Mouse (Mus musculus) right cerebral cortex, adult 18-20 months (tissue): ENCODE measurements around the gene Caskin1.
A peak's percentile ranks its signal among the peaks of the same experiment; 100 is the strongest.

Experiments used
- DNase-seq: peaks from one replicate; pipeline ENCODE4 v3.0.0; 2022; ENCODE audit warnings: mixed read lengths

The Caskin1 gene

DNA sequence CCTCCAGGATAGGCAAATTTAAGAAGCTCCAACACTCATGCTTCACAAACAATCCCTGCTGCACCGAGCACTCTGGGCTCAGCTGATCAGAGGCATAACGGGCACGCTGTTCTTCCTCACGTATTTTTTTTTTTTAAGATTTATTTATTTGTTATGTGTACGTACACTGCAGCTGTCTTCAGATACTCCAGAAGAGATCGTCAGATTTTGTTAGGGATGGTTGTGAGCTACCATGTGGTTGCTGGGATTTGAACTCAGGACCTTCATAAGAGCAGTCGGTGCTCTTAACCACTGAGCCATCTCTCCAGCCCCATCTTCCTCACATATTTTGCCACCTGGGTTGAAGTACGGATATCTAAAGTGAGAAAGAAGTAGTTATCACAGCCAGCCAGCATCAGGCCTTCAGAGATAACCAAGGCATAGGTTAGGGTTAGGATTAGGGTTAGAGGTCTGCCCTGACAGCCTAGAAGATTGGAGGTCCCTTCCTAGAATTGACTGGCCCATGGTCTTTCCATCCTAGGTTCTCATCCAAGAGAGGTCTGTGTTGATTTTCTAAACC, 45.8 kb downstream of the Caskin1 start, which contains the start of gene Rab26:
Gene Rab26 (minus strand): TSS at position 51 of the 559 bp plus-strand sequence.
- no peak for DNase-seq

DNA sequence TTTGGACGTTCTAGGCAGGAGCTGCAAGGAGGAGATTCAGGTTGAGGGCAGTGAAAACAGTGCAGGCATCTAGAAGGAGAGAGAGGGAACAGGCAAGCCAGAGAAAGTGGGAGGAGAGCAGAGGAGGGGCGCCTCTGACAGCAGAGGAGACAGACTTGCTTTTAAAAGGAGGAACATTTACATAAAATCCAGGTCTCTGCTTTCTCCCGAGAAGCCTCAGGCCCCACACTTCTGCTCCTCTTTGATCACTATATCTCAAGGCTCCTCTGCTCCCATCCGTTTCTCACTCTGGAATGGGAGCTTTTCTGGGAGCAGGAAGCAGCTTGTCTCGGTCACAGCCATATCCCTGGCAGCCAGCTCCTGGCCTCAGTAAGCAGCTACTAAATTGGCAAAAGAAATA, 46.9 kb downstream of the Caskin1 start:
- peak; percentile 70 for DNase-seq

DNA sequence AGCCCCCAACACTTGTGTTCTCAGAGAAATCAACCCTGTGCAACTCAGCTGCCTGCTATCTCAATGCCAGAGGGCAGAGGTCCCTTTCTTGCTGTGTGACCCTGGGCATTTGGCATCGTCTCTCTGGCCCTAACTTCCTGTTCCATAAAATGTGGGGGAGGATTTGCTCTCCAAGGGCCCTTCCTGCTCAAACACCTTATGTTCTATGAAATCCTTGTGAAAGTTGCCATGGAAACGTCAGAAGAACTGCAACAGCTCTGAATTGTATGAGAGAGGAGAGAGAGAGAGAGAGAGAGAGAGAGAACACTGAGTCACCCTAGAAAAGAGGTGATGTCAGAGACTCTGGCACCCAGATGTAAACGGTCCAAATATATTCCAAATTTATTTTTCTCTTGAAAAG, 49.1 kb downstream of the Caskin1 start:
- no peak for DNase-seq

DNA sequence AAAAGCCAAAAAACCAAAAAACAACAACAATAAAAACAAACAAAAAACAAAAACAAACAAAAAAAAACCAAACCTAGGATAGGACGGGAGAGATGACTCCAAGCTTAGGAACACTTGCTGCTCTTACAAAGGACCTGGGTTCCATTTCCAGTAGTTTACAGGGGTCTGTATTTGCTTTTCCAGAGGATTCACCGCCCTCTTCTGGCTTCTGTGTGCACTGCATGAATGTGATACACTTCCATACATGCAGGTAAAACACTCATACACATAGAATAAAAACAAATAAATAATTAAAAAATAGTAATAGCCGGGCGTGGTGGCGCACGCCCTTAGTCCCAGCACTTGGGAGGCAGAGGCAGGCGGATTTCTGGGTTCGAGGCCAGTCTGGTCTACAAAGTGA, 50.5 kb downstream of the Caskin1 start:
- no peak for DNase-seq

DNA sequence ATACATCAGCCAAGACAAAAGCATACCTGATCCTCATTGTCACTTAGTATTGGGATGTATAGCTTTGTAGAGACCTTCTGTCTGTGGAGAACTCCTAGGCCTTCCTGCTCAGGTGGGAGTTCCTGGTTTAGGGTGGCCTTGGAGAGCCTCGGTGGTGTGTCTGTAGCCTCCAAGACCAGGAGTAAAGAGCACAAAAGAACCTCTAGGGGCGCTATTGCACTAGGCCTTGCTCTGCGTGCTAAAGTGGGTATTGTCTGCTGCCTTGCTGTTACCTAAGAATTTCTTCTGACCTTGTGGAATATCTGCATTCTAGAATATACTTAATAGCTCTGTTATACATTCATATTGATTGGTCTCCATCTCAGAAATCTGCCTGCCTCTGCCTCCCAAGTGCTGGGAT, 52.0 kb downstream of the Caskin1 start:
- no peak for DNase-seq

DNA sequence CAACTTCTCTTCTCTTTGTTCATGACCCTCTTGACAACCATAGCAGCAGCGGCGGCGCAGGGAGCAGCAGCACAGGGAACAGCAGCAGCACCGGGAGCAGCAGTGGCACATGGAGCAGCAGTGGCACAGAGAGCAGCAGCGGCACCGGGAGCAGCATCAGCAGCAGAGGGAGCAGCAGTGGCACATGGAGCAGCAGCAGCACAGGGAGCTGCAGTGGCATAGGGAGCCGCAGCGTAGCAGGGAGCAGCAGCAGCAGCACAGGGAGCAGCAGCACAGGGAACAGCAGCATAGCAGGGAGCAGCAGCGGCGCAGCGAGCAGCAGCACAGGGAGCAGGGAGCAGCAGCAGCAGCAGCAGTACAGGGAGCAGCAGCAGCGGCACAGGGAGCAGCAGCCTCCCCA, 56.2 kb downstream of the Caskin1 start:
- peak; percentile 48 for DNase-seq

DNA sequence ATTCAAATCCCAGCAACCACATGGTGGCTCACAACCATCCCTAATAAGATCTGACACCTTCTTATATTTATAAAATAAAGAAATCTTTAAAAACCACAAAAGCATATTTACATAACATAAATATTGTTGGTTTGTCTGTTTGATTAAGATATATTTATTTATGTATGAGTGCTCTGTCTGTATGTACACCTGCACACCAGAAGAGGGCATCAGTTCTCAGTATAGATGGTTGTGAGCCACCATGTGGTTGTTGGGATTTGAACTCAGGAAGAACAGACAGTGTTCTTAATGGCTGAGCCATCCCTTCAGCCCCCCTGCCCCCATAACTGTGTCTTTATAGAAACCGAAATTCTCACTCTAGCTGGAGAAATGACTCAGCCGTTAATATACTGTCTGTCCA, 56.8 kb downstream of the Caskin1 start:
- DNase-seq: no peak

DNA sequence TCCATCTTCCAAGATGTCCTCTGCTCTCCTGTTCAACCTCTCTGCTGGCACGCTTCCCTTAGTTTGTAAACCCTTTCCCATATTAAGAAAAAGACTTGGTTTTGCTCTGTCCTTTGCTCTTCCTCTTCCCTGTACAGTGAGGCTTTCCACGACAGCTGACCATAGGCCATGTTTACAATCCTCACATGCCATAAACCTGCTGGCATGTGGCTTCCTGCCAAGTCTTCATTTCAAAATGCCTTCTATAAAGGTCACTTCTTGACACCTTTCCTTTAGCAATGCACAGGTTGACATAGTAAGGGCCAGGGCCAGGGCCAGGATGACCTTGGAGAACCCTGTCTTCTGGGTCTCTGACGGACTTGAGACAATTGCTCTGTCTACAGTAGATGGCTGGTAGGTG, 57.8 kb downstream of the Caskin1 start:
- DNase-seq: no peak

DNA sequence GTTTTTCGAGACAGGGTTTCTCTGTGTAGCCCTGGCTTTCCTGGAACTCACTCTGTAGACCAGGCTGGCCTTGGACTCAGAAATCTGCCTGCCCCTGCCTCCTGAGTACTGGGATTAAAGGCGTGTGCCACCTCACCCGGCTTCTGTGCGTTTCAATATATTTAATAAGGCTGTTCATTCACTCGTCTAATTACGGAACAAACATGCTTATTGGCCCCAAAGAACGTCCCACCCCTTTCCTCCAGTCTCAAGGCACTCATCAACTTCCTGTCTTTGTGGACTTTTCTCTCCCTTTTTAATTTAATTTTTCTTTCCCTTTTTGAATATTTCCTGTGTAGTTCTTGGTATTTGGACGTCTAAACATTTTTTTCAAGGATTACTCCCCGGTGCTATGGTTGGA, 60.0 kb downstream of the Caskin1 start:
- no peak for DNase-seq

DNA sequence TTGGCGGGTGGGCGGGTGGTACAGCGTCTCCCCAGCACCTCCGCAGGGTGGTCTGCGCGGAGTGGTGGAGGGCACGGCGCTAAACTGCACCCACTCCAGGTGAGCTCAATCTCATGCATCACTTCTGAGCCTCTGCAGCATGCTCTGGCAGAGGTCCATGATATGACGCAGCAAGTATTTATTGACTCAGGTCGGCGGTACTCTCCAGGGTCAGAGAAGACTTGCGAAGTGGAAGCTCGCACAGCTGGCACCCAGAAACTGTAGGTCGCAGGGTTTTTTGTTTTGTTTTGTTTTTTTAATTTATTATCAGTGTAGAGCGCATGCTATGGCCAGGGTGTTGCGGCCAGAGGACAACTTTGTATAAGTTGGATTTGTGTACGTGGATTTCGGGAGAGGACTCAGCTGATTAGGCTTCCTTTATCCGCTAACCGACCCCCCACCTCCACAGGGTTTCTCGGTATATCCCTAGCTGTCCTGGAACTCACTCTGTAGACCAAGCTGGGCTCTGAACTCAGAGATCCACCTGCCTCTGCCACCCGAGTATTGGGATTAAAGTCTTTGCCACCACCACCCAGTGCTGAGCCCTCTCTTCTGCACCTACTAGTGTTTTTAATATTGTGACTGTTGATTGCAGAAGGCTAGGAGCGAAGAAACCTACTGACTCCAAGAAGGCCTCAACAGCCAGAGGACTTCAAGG, 60.7 kb downstream of the Caskin1 start:
- peak; percentile 55 for DNase-seq

DNA sequence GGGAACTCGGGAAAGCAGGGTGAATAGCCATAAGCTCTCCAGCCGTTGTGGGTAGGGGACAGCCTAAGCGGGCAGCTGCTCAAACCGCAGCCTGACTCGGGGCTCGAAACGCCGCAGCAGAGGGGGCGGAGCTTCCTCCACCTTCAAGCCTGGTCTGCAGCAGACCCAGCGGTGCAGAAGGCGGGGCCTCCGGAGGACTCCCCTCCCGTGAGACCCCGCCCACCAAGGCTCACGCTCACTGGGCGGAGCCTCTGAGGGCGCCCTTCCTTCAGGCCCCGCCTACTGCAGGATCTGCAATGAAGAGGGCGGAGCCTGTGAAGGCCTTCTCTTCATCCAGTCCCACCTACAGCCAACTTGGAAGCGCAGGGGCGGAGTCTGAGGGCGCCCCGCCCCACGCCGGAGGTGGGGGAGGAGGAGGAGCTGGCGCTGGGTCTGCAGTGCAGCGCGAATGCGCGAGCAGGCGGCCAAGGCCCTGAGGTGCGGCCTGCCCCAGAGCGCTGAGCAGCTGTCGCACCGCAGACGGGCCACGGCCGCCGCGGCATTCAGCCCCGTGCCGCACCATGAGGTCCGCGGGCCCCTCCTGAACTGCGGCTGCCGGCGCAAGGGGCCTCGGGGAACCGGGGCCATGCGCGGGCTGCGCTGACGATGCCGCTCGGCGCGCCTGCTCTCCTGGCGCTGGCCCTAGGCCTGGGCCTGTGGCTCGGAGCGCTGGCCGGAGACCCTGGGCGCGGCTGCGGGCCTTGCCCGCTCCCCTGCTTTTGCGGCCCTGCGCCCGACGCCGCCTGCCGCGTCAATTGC, 61.4 kb downstream of the Caskin1 start, which contains the start of gene Pkd1:
Gene Pkd1 (plus strand): TSS at position 217 of the 798 bp plus-strand sequence.
- peak; percentile 100 for DNase-seq

DNA sequence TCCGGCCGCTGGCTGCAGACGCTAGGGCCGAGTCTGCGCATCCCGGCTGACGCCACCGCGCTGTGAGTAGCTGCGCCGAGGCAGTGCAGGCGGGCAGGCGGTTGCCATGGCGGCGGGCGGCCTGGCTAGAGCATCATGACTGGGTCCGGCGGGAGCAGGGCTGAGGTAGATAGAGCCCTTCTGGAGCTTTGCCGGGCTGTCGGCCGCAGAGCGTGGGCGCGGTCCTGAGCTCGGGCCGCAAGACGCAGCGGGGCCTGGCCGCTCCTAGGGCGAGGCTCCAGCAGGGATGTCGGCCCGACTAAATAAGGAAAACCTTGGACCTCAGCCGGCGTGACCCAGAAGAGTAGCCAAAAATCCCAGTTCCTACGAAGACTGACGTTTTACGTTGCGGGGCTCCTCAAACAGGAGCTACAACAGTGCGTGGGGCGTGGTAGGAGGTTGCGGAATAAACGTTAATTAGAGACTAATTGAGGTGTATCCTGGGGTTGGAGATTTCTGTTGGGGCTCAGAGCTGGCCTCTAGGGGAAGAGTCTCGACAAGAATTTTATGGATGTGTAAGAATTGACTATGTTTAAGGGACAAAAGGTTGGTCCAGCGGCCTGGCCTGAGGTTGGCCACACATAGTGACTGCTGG, 62.1 kb downstream of the Caskin1 start:
- peak; percentile 78 for DNase-seq

DNA sequence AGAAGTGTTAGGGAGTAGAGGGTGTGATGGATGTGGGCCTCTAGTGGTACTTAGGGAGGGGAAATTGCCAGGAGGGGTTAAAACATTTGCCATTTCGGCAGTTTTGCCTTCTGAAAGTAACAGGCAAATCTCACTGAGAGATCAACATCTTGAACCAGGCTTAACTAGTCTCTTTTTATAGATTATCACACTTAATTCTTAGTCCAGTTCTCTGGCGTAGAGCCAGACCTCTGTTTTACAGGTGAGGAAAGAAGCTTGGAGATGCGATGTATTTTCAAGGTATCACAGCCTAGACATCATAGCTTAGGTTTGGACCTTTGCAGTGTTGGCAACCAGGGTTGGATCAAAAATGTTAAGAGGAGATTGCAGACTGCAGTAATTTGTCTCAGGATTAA, 62.6 kb downstream of the Caskin1 start:
- no peak for DNase-seq

DNA sequence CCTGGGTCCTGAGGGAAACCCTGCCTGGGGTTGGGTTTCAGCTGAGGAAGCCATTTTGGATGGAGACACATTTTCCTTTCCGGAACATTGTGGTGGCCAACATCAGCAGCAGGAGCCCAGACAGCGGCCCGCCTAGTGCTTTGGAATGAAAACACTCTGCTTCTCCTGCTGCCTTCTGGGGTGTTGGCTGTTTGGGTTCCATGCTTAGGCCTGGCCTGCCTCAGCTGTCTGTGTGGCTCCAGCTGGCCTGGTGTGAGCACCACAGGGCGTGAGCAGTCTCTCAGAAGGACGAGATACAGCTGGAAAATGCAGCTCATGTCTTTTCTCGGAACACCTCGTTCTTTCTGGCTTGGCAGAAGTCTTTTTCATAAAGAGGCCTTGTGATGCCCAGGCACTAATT, 68.7 kb downstream of the Caskin1 start:
- no peak for DNase-seq
